Mouse (Mus musculus): ENCODE data around the gene C1qtnf1. TPM values are rescaled to one million over a fixed set of nuclear protein-coding genes. Genes with fewer than 3 reads are reported as not detected.

Gene C1qtnf1
- polyA plus RNA-seq, 1 experiment: 21.8 TPM

DNA sequence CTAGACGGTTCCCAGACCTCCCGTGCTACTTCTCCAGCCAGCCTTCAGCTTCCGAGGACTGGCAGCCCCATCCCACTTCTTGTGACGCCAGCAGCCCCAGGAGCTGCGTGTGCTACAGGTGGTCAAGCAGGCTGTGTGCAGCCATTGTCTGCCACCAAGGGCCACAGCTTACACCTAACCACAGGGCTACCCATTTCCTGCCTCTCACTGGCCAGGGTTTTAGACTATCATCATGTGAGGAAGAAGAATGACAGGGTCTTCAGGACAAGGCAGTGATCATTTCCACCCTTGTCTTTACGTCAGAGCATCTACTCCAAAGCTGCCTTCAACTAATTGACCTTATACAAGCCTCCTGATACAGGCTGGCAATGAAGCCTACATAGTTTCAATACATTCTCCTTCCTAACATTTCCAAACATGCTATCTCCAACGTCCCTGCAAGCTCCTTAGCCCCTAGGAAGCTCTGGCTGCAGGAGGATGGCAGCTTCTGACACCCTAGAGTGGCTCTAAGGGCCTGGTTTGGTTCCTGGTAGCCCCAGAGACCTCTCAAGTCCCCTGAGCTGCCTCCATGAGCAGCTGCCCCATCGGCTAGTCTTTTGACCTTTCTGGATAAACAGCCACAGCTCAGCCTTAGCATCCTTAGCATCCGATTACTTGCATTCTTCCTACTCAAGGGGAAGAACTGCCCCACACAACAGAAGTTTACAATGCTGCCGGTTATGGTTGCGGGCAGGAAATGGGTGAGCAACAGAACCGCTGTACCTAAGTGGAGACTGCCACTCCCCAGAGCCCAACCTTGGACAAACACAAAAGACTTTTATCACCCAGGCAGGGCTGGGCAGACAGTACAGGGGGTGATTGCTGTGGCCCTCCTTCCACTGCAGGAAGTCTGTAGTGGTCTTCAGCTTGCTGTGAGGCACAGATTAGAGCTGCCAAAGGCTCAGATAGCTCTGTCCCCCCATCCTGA, 18.6 kb upstream of the C1qtnf1 start:
- 63% methylated on average over 12 of the region's 12 CpGs for WGBS
- no peak for DNase-seq
- no peak for TF ChIP-seq POLR2A (IDR thresholded peaks at IDR 0.05; ENCODE audit: borderline replicate concordance, extremely low read depth, low read depth, low read length)
- TF ChIP-seq CTCF (IDR thresholded peaks at IDR 0.05; ENCODE audit: insufficient read depth, low read length): no peak
- Histone ChIP-seq H3K4me3 (replicated peaks; ENCODE audit: extremely low read depth, low read depth, low read length) (no peak overlapping the region), H3K4me1 (ENCODE audit: control insufficient read depth, insufficient read depth, low read length) (no peaks in the 10 kb centered on the region)

DNA sequence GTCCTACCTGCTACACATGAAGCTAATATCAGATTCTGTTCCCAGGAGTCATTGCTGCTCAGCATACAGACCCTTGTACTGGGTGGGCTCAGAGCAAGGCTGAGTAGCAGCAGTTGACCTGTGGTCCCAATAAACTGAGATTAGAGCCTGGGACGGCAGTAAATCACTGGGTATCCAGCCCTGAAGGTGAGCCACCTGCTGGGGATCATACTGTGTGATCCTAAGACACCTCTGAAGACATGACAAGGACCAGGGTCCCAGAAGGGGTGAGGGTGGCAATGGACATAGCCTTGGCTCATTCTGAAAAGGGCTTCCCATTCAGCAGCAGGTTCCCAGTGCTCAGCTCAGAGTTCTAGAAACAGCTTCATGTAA, 17.9 kb upstream of the C1qtnf1 start:
- no peak overlapping the region for H3K4me3 ChIP-seq (replicated peaks; ENCODE audit: extremely low read depth, low read depth, low read length)
- 64% methylated on average over 1 of the region's 1 CpGs for WGBS
- no peak for TF ChIP-seq CTCF (IDR thresholded peaks at IDR 0.05; ENCODE audit: insufficient read depth, low read length)
- TF ChIP-seq POLR2A (IDR thresholded peaks at IDR 0.05; ENCODE audit: borderline replicate concordance, extremely low read depth, low read depth, low read length): no peak
- no peak for DNase-seq
- H3K4me1 ChIP-seq (ENCODE audit: control insufficient read depth, insufficient read depth, low read length): no peaks in the 10 kb centered on the region

DNA sequence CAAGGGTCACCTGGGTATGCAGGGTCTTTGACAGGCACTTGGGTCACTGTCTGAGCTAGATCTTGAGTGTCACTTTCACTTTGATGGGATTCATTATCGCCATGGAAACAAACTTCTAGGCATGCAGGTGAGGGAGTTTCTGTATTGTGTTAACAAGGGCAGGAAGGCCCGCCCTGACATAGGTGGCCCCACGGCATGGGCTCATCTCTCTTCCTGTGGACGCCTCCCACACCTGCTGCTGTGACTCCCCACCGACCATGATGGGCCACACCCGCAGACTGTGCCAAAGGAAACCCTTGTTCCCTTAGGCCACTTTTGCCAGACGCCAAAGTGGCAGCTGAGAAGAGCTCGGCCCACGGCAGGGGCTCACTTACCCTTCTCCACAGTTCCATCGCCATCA, 17.5 kb upstream of the C1qtnf1 start:
- DNase-seq: no peak
- Histone ChIP-seq H3K4me3 (replicated peaks; ENCODE audit: extremely low read depth, low read depth, low read length) (no peak overlapping the region), H3K4me1 (ENCODE audit: control insufficient read depth, insufficient read depth, low read length) (no peaks in the 10 kb centered on the region)
- 83% methylated on average over 10 of the region's 10 CpGs for WGBS
- TF ChIP-seq CTCF (IDR thresholded peaks at IDR 0.05; ENCODE audit: insufficient read depth, low read length) (no peak), POLR2A (IDR thresholded peaks at IDR 0.05; ENCODE audit: borderline replicate concordance, extremely low read depth, low read depth, low read length) (no peak)

DNA sequence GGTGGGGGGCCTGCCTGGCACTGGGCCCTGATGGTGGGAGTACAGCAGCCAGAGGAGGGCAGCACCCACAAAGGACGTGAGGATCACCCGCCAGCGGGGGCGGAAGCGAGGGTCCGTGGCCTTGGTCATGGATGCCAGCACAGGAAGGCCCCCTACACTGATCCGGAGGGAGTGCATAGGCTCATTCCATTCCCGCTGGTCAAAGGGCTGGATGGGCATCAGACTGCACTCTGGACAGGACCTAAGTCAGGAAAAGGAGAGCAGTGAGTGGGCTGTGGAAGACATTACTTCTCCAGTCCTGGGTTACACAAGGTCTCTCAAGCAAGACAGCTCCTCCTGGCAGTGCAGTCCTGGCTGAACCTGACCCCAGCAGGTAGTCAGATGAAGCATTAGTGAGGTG, 16.7 kb upstream of the C1qtnf1 start:
- no peak for TF ChIP-seq CTCF (IDR thresholded peaks at IDR 0.05; ENCODE audit: insufficient read depth, low read length)
- TF ChIP-seq POLR2A (IDR thresholded peaks at IDR 0.05; ENCODE audit: borderline replicate concordance, extremely low read depth, low read depth, low read length): no peak
- Histone ChIP-seq H3K4me1 (ENCODE audit: control insufficient read depth, insufficient read depth, low read length) (peaks cover 8% of the 10 kb centered on the region), H3K4me3 (replicated peaks; ENCODE audit: extremely low read depth, low read depth, low read length) (no peak overlapping the region)
- no peak for DNase-seq
- 93% methylated on average over 8 of the region's 8 CpGs for WGBS

DNA sequence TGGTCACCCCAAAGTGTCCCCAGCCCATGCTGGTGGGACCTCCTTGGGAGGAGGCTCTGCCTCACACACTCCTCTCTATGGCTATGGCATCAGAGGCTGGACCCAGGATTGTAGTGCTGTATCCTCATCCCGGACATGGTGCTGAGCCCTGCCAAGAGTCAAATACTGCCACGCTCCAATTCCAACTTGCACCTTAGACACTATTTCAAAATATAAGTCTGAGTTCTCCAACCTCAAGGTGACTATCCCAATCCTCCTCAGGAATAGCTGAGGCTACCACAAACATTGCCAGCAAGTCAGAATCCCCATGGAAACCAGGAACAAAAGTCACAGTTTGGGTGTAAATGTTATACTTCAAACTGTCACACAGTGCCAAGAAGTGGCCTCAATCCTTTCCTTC, 15.4 kb upstream of the C1qtnf1 start:
- TF ChIP-seq CTCF (IDR thresholded peaks at IDR 0.05; ENCODE audit: insufficient read depth, low read length): no peak
- TF ChIP-seq POLR2A (IDR thresholded peaks at IDR 0.05; ENCODE audit: borderline replicate concordance, extremely low read depth, low read depth, low read length): no peak
- H3K4me3 ChIP-seq (replicated peaks; ENCODE audit: extremely low read depth, low read depth, low read length): no peak overlapping the region
- 55% methylated on average over 2 of the region's 2 CpGs for WGBS
- peaks cover 15% of the 10 kb centered on the region for H3K4me1 ChIP-seq (ENCODE audit: control insufficient read depth, insufficient read depth, low read length)
- DNase-seq: no peak

DNA sequence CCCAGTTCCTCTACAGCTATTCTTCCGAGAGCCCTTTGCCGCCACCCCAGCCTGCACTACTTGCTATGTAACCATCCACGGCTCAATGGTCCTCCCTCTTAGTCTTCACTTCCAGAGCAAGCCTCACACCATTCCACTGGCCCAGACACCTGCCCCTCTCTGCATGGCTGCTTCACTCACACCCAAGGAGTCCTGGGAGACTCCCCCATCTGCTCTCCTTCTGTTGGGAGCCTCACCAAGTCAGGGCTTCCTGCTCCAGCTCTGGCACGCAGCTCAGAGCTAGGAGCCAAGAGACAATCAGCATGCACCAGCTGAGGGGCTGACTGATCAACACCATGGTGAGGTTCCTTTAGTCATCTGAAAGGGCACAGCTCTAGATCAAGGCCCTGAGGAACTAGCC, 14.9 kb upstream of the C1qtnf1 start:
- WGBS: 51% methylated on average over 4 of the region's 4 CpGs

DNA sequence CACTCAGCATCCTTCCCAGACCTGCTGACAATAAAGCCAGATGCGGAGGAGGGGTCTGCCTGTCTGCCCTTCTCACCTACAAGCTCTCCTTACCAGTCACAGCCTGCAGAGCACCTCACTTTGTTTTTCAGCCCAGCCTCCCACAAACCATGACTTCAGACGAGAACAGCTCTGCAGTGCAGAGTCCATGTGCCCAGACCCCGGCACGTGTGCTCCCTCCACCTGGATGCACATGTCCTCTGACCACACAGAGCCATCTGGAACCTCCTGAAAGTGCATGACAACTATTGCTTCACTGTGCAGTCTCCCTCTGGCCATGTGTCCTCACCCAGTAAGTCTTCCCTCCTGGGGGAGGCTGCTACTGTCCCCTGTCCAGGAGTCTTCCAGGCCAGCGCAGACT, 13.7 kb upstream of the C1qtnf1 start:
- no peak for TF ChIP-seq POLR2A (IDR thresholded peaks at IDR 0.05; ENCODE audit: borderline replicate concordance, extremely low read depth, low read depth, low read length)
- TF ChIP-seq CTCF (IDR thresholded peaks at IDR 0.05; ENCODE audit: insufficient read depth, low read length): no peak
- no peak for DNase-seq
- WGBS: 97% methylated on average over 5 of the region's 5 CpGs
- Histone ChIP-seq H3K4me1 (ENCODE audit: control insufficient read depth, insufficient read depth, low read length) (peaks cover 21% of the 10 kb centered on the region), H3K4me3 (replicated peaks; ENCODE audit: extremely low read depth, low read depth, low read length) (no peak overlapping the region)

More for the DNA sequence above, 14.9 kb upstream of the C1qtnf1 start:
- H3K4me1 ChIP-seq (ENCODE audit: control insufficient read depth, insufficient read depth, low read length): peaks cover 20% of the 10 kb centered on the region
- TF ChIP-seq POLR2A (IDR thresholded peaks at IDR 0.05; ENCODE audit: borderline replicate concordance, extremely low read depth, low read depth, low read length) (no peak), CTCF (IDR thresholded peaks at IDR 0.05; ENCODE audit: insufficient read depth, low read length) (no peak)
- no peak for DNase-seq
- no peak overlapping the region for H3K4me3 ChIP-seq (replicated peaks; ENCODE audit: extremely low read depth, low read depth, low read length)

DNA sequence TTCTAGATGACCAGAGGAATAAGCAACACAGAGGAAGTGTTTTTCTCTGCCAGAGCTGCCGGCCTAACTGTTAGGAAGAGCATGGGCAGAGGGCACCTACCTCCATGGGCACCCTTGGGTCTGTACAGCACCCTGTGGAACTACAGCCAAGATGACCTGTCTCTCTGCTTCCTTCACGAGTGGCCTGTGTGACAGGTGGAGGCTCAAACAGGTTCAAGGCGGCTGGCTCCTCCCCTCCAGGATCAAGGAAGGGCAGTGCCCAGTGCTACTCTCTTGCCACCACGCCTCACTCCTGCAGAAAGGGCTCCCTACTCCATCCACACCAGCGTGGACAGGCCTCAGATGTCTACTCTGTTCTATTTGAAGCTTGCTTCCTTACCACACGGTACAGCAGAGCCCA, 12.4 kb upstream of the C1qtnf1 start:
- 63% methylated on average over 6 of the region's 6 CpGs for WGBS
- Histone ChIP-seq H3K4me3 (replicated peaks; ENCODE audit: extremely low read depth, low read depth, low read length) (no peak overlapping the region), H3K4me1 (ENCODE audit: control insufficient read depth, insufficient read depth, low read length) (peaks cover 21% of the 10 kb centered on the region)
- DNase-seq: no peak
- TF ChIP-seq POLR2A (IDR thresholded peaks at IDR 0.05; ENCODE audit: borderline replicate concordance, extremely low read depth, low read depth, low read length): no peak; the same call in 1 of the 2 replicates
- TF ChIP-seq CTCF (IDR thresholded peaks at IDR 0.05; ENCODE audit: insufficient read depth, low read length): no peak

DNA sequence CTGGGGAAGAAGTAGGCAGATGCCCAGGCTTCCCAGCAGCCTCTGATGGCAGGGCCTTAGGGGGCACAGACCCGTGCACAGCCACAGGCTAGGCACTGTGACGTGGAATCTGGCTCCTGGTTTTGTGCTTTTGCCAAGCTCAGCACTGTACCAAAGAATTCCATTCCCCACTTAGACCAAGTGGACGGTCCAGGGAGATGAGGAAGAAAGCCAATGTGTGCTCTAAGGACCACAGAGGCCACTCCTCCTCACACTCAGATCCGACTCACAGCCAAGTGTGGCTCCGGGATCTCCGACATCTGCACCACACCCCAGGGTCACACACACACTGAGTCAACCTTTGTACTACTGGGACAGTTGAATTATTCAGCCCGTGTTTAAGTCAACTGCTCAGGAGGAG, 12.0 kb upstream of the C1qtnf1 start:
- Histone ChIP-seq H3K4me3 (replicated peaks; ENCODE audit: extremely low read depth, low read depth, low read length) (no peak overlapping the region), H3K4me1 (ENCODE audit: control insufficient read depth, insufficient read depth, low read length) (peaks cover 21% of the 10 kb centered on the region)
- WGBS: 47% methylated on average over 7 of the region's 7 CpGs
- DNase-seq: no peak
- no peak for TF ChIP-seq CTCF (IDR thresholded peaks at IDR 0.05; ENCODE audit: insufficient read depth, low read length)
- no peak for TF ChIP-seq POLR2A (IDR thresholded peaks at IDR 0.05; ENCODE audit: borderline replicate concordance, extremely low read depth, low read depth, low read length)

DNA sequence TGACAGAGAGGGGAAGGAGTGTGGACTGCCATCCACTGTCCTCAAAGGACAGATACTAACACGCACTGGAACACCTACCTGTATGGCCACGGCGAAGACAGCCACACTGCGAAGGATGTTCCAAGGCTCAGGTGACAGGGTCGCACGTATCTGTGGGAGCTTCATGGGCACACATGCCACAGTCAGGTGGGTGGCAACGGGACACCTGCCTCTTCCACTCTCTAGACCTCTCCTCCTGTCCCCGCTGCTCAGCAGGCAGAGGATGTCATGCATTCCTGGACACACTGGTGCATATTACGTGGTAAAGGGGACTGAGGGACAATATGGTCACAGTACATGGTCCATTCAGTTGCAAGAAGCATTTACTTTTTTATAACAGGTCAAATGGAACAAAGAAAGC, 10.5 kb upstream of the C1qtnf1 start:
- DNase-seq: no peak
- TF ChIP-seq CTCF (IDR thresholded peaks at IDR 0.05; ENCODE audit: insufficient read depth, low read length) (no peak), POLR2A (IDR thresholded peaks at IDR 0.05; ENCODE audit: borderline replicate concordance, extremely low read depth, low read depth, low read length) (no peak)
- WGBS: 89% methylated on average over 9 of the region's 9 CpGs
- Histone ChIP-seq H3K4me3 (replicated peaks; ENCODE audit: extremely low read depth, low read depth, low read length) (no peak overlapping the region), H3K4me1 (ENCODE audit: control insufficient read depth, insufficient read depth, low read length) (peaks cover 21% of the 10 kb centered on the region)

All from lung, adult 2 months (tissue).